Mouse (Mus musculus) CD4-positive, CD25-positive, alpha-beta regulatory T cell, adult 4 months (primary cell): ENCODE results near the gene Desi2. TPM values are rescaled to one million over a fixed set of nuclear protein-coding genes. Genes with fewer than 3 reads are reported as not detected.
"Not testable (repeated sequence)": the region's sequence is repeated elsewhere in the genome, so short reads cannot be mapped to it uniquely, and the experiment has no call there.

Source experiments
- ATAC-seq: one replicate; pipeline ENCODE4 v1.8.0; 2017
- polyA plus RNA-seq, 2 experiments: library from polyadenylated mRNA; unstranded; fragments of 100-300 nt; shearing (Covaris generic); gene quantifications; one replicate each; pipeline ENCODE4 v1.2.1; 2017

The Desi2 gene
- polyA plus RNA-seq, 2 experiments from 2014 or later: 9.1 to 9.3 TPM

DNA sequence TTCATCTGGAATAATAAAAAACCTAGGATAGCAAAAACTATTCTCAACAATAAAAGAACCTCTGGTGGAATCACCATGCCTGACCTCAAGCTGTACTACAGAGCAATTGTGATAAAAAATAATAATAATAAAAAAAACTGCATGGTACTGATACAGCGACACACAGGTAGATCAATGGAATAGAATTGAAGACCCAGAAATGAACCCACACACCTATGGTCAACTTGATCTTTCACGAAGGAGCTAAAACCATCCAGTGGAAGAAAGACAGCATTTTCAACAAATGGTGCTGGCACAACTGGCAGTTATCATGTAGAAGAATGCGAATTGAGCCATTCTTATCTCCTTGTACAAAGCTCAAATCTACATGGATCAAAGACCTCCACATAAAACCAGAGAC lies 78.2 kb downstream of the Desi2 start:
- not testable (repeated sequence) for ATAC-seq

DNA sequence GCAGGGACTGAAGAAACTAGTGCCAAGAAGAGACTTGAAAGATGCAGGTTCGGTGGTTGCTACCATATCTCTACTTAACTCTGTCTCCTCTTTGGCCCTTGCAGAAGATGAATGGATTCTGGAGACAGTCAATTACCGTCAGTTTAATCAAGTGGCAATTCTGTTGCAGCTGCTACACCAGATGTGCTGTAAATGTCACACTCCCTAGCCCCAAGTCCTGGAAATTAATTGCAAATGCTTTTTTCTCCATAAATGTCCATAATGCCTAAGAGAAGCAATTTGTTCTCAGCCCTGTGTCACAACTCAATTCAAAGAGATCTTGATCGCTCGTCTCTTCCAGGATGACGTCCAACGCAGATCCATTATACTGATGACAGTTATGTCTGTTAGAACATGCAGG lies 83.4 kb downstream of the Desi2 start:
- ATAC-seq: no peak

DNA sequence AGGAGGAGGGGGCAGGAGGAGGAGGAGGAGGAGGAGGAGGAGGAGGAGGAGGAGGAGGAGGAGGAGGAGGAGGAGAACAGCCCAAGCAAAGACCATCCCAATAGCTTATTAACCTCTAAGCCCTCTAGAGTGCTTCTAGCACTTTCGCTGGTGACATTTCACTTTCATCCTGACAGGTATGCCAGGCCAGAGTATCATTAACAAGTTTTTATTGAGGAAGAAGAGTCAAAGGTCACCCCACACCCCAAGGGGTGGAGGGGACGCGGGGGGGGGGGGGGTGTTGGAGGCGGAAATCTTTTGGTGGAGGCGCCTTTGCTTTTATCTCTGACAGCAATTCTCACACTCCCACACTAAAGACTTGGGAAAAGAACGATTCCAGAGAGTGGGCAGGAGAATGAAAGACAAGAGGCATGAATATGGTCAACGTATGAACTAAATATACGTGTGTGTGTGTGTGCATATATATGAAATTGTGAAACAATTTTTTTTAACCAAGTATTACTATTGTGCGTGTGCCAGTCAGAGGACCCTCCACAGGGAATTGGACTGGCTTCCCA lies 88.0 kb downstream of the Desi2 start:
- ATAC-seq: no peak

DNA sequence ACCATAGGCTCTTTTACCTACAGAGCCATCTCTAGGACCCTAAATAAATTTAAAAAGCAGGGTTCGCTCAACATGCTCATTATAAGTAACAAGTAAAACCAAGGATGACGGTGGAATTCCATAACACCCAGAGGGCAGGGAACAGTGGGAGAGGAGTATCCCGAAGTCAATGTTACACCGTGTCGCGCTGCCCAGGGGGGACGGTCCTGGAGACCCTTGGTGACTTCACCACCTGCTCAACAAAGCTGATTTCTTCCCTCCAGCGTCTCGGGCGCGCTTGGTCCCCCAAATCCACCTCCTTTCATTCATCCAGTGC lies 88.5 kb downstream of the Desi2 start:
- ATAC-seq: no peak

DNA sequence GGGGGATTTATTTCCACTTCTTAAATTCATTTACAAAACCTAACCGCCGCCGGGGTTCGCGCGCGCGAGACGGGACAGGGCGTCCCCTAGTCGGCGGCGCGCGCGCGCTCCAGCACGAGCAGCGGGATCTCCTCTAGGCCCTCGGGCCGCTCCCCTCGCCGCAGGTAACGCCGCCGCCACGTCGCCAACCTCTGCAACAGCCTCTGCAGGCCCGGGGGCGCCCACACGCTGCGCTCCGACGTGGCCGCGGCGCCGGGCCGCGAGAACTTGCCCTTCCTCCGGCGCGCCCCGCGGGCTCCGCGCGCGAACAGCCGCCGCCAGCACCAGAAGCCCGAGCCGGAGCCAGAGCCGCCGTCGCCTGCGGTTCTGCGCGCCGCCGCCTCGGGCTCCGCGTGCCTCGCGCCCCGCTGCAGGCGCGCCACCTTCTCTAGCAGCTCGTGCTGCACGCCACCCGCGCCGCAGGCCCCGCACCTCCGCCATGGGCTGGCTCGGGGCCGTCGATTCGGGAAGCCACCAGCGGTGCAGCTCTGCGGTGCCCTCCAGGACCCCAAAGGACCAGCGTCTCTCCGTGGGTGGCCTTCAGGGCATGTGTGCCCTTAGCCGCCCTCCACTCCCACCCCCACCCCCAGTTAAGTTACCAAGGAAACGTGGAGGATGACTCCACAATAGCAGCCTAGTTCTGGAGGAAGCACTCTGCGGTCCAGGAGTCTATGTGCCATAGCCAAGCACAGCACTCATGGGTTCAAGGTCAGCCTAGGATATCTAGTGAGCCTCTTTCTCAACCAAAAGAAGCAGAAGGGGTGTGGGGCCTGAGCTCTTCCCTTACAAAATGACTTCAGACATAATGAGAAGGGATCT lies 89.1 kb downstream of the Desi2 start:
- ATAC-seq: no peak

DNA sequence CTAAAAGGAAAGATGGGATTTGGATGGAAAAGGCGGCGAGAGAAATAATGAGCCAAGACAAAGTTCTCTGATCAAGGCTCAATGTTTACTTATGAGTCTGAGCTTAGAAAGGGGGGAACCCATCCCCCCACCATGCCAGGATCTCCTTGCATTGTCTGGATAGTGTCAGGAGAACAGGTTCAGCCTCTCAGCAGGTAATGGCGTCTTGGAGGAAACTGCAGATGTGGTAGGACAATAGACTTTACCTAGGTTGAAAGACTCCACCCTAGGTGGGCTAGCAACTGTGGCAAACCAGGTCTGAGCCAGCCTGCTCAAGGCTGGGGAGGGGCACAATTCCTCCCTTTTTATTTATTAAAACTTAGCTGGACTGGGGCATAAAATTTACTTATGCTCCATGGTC lies 96.1 kb downstream of the Desi2 start:
- ATAC-seq: not testable (repeated sequence)

DNA sequence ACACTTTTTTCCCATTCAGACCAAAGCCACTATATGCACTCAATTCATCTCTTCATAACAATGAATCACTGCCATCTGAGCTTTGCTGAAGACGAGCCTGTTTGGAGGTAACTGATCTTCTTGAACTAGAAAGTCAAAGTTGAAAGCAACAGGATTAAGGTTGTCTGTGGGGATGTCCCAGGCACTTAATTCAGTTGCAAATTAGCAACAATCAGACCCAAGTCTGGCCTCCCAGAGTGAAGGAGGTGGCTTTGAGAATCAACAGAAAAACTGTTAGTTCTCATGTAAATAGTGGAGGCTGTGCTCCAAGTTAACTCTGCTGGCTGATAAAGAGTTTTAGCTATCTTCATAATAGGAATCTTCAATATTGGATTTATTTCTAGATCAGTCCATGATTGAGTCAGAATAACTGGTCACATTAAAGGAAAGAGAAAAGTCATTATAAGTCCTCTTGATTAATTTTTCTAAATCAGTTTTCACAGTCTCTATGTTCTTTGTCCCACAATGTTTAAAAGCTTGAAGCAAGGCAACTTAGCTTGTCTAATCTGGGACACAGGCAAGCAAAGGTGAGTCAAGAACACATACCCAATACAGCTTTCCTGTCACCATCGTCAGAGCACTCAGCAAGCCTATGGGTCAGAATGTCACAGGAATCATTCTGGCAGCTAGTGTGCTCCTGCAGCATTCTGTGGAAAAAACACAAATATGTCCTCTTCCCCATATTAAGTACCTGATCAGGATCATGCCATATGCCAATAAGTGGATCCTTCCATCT lies 96.9 kb downstream of the Desi2 start:
- ATAC-seq: no peak

DNA sequence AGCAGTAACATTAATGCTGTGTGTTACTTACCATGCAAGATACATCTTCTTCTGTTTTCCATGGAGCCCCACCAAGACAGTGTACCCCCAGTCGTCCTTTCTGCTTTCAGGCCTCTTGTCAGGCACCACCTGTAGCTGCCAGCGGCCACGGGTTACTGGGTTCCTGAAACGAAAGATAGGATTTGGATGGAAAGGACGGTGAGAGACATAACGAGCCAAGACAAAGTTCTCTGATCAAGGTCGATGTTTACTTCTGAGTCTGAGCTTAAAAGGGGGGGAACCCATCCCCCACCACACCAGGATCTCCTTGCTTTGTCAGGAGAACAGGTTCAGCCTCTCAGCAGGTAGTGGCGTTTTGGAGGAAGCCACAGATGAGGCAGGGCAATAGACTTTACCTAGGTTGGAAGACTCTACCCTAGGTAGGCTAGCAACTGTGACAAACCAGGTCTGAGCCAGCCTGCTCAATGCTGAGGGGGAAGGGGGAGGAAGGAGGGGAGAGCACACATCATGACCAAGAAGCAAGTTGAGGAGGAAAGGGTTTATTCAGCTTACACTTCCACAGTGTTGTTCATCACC lies 100.5 kb downstream of the Desi2 start:
- ATAC-seq: no peak

DNA sequence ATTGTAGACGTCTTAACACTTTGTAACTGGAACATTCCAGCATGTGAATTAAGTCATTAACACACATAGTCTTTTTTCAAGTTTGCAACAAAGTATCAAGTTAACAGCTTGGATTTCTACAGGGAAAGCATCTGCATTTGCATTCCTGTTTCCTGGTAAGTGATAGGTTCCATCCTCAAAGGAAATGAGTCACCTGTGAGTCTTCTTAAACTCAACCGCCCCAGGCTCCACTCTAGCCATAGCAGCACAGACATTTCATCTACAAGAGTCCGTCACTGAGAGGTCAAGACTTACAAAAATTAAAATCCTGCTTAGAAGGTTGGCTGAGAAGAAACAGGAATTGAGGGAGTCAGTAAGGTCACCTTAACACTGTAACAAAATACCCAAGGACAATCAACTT lies 104.5 kb downstream of the Desi2 start:
- ATAC-seq: no peak

DNA sequence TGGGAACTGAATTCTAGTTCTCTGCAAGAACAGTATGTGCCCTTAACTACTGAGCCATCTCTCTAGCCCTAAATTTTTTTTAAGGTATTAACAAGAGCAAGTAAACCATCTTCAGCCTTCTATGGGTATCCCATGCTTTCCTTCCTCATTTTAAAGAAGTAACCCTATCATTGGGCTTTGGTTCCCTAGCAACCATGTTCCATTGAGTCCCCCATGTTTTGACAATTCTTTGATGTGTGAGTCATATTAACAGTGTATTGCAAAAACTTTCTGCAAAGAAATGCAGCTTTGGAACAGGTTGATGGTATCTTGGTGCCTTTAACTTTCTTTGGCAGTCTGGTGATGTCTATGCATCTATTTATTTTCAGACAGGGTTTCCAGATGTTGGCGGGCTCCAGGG lies 106.8 kb downstream of the Desi2 start:
- ATAC-seq: no peak

DNA sequence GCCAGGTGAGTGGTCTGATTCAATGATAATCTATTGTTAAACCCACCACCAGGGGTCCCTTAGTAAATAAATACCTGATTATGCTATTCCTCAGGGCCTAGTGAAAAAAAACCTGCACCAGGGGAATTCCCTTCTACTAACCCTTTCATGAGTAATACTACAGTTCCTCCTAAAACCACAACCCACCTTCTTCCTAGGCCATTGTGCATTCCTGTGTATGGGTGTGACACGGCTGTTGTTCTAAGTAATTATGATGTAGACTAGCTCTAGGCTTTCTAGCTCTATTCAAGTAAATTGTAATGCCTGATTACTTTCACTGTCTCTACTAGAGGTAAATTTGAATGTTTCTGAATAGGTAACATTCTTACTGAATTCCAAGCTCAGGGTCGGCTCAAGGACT lies 114.0 kb downstream of the Desi2 start:
- ATAC-seq: not testable (repeated sequence)

DNA sequence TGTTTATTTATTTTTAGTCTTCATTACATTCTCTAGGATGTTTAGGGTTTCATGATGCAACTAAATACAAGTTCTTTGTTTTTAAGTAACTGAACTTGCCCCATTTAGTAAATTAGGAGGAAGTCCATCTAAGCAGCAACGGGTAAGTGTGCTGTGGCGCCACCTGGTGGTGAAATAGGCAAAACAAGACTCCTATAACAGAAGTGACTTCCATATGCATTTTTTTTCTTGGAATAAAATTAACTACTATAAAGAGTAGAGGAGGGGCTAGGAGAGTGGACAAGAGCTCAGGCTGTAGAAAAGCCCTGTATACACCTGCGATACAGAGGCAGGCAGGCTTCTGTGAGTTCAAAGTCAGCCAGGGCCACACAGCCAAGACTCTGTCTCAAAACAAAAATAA lies 116.2 kb downstream of the Desi2 start:
- ATAC-seq: peak; percentile 51

Other genes with a start within 250 kb of the Desi2 start
- not detected for gene Catspere2, start 204.0 kb upstream of the Desi2 start, polyA plus RNA-seq
- gene Cox20, start 131.7 kb downstream of the Desi2 start, polyA plus RNA-seq: 100 to 1,000 TPM; 151 to 205 TPM
- 100 to 1,000 TPM in 1 of 2 experiments, 10 to 100 TPM in 1; 73.0 to 136 TPM for gene Hnrnpu, start 150.4 kb downstream of the Desi2 start, polyA plus RNA-seq
- 1 to 10 TPM; 3.7 to 8.2 TPM for gene Efcab2, start 218.7 kb downstream of the Desi2 start, polyA plus RNA-seq